Mouse (Mus musculus) bone marrow, adult 2 months (tissue): ENCODE data around the gene Zfp64. TPM values are rescaled to one million over a fixed set of nuclear protein-coding genes. Genes with fewer than 3 reads are reported as not detected.
A peak's percentile ranks its signal among the peaks of the same experiment; 100 is the strongest.

Source experiments
- H3K27ac ChIP-seq: fragments of 200-500 bp; 2 replicates; pipeline ENCODE4 v1.5.1; 2012; ENCODE audit warnings: low read depth, mild to moderate bottlenecking, control low read depth, inconsistent platforms, low read length; ENCODE audit not compliant: control insufficient read depth, poor library complexity, insufficient read depth
- H3K4me1 ChIP-seq: fragments of 200-500 bp; 2 replicates; pipeline ENCODE4 v1.6.1; 2011; ENCODE audit warnings: low read length; ENCODE audit not compliant: control insufficient read depth, insufficient read depth
- H3K4me3 ChIP-seq: fragments of 200-500 bp; replicated peaks from 2 replicates; pipeline ENCODE3; 2011; ENCODE audit warnings: mild to moderate bottlenecking, low read depth, low read length, control low read depth; ENCODE audit not compliant: control insufficient read depth
- CTCF ChIP-seq: fragments of 200-500 bp; IDR thresholded peaks from 2 replicates; pipeline ENCODE4 v1.5.1; 2011; ENCODE audit warnings: low read length, control low read depth; ENCODE audit not compliant: control insufficient read depth, insufficient read depth
- POLR2A ChIP-seq: fragments of 200-500 bp; IDR thresholded peaks from 2 replicates; pipeline ENCODE4 v1.6.1; 2011; ENCODE audit warnings: low read depth, mild to moderate bottlenecking, control low read depth, low read length, borderline replicate concordance; ENCODE audit not compliant: control insufficient read depth
- WGBS: fragments of 180-500 bp; shearing (Covaris S2); methylation state at CpG from one replicate; pipeline ENCODE4 v1.1.7; 2018; 5-methylcytosine and 5-hydroxymethylcytosine counted together
- polyA plus RNA-seq: library from polyadenylated mRNA; stranded (reverse); fragments of >200 nt; gene quantifications from 2 replicates; pipeline ENCODE4 v1.2.4, GENCODE M21; 2011; ENCODE audit warnings: low replicate concordance; ENCODE audit not compliant: missing spikeins, insufficient read depth, insufficient read length

Zfp64 gene
- polyA plus RNA-seq, 1 experiment = 10.7 TPM

DNA sequence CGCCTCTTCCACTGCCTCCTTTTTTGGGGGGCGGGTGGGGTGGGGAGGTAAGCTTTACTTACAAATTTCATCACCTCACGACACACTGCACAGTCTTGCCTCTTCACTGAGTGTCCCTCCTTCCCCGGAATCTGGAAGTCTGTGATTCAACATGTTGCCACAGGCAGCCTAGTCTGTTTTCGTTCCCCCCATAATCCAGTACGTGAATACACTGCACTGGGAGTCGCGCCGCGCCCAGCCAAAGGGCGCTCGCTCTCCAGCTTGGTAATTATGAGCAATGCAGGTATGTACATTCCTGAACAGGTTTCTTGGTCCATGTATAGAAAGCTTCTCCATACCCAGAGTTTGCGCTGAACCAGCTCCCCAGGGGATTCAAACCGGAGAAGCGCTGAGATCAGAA is 35.4 kb downstream of the Zfp64 start:
- H3K27ac ChIP-seq = no peak overlapping the region
- TF ChIP-seq POLR2A = no peak
- no peak for TF ChIP-seq CTCF
- H3K4me3 ChIP-seq = no peak overlapping the region
- WGBS = 83% methylated on average over 15 of the region's 15 CpGs
- H3K4me1 ChIP-seq = no peaks in the 10 kb centered on the region

- whole genome bisulfite sequencing = 2% methylated on average over 31 of the region's 31 CpGs
- H3K27ac ChIP-seq = no peak overlapping the region
- H3K4me1 ChIP-seq = no peaks in the 10 kb centered on the region; the same call in 1 of the 2 replicates
- TF ChIP-seq CTCF = no peak
- no peak for TF ChIP-seq POLR2A
- H3K4me3 ChIP-seq = no peak overlapping the region
Measured at GRCm38 (mm10) chr2:168912901-168913721, 42.3 kb downstream of the Zfp64 start.

DNA sequence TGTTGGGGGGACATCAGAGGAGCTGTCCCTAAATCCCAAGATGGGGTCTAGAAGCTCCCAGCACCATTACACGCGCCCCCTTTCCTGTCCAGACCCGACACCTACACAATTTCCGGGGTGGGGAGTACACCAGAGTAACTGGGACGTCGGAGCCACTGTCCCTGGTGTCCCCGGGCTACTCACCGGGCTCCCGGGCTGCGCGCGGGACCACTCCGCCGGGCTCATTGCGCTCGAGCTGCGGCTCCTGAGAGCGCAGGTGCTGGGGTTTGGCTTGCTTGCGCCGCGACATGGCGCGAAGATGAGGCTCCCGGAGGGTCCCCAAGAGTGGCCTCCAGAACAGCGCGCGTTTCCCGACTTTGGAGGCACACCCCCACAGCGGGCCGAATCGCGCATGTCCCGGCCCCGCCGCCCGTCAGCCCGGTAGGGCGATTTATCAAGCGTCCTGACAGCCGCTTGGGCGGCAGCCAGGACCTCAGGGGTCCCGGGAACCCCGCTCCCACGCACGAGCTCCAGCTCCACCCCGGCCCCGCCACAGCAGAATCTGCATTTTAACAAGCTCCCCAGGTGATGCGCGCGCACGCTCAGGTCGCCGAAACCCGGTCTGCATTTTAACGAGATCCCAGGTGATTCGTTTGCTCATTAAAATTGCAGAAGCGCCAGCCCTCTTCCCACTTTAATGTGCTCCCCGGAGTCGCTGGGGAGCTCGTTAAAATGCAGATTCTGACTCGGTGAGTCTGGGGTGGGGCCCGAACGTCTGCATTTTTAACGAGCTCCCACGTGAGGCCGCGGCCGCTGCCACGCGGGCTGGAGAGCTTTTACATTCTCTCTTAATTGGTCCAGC is 43.1 kb downstream of the Zfp64 start:
- Histone ChIP-seq H3K27ac (no peak overlapping the region), H3K4me1 (no peaks in the 10 kb centered on the region; the same call in 1 of the 2 replicates), H3K4me3 (no peak overlapping the region)
- no peak for TF ChIP-seq CTCF
- no peak for TF ChIP-seq POLR2A
- under 1% methylated on average over 70 of the region's 70 CpGs for WGBS

- Histone ChIP-seq H3K27ac (no peak overlapping the region), H3K4me3 (no peak overlapping the region), H3K4me1 (no peaks in the 10 kb centered on the region; the same call in 1 of the 2 replicates)
- no peak for TF ChIP-seq POLR2A
- no peak for TF ChIP-seq CTCF
- WGBS = 10% methylated on average over 19 of the region's 19 CpGs
Measured at GRCm38 (mm10) chr2:168911527-168911926, 43.9 kb downstream of the Zfp64 start.

DNA sequence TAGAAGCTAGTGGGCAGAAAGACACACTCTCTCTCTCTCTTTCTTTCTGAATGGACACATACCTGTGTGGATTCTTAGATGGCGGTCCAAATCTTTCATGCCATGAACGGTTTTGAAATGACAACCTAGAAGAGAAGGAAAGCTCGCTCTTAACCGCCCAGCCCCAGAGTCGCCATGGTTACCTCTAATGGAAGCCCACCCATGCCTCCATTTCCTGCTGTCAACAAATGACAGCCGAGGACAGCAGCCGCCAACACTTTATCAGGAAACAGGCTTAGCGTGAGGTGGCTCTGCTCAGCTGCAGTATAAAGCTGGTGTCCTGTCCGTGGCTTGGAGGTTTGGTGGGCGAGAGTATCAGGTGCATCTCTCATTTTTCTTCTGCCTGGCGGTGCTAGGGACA is 49.4 kb downstream of the Zfp64 start:
- 43% methylated on average over 11 of the region's 11 CpGs for WGBS
- H3K4me1 ChIP-seq = no peaks in the 10 kb centered on the region; the same call in 1 of the 2 replicates
- H3K27ac ChIP-seq = no peak overlapping the region
- no peak overlapping the region for H3K4me3 ChIP-seq
- no peak for TF ChIP-seq CTCF
- no peak for TF ChIP-seq POLR2A

- no peaks in the 10 kb centered on the region; the same call in 1 of the 2 replicates for H3K4me1 ChIP-seq
- no peak overlapping the region for H3K4me3 ChIP-seq
- no peak overlapping the region for H3K27ac ChIP-seq
- TF ChIP-seq POLR2A = no peak
- no peak for TF ChIP-seq CTCF
- WGBS = 70% methylated on average over 3 of the region's 3 CpGs
Measured at GRCm38 (mm10) chr2:168904846-168905245, 50.5 kb downstream of the Zfp64 start.

- TF ChIP-seq CTCF = peak; percentile 90
- no peak for TF ChIP-seq POLR2A
- 14% methylated on average over 9 of the region's 9 CpGs for WGBS
- no peaks in the 10 kb centered on the region for H3K4me1 ChIP-seq
- H3K27ac ChIP-seq = no peak overlapping the region
- H3K4me3 ChIP-seq = no peak overlapping the region
Measured at GRCm38 (mm10) chr2:168904188-168904587, 51.2 kb downstream of the Zfp64 start.

DNA sequence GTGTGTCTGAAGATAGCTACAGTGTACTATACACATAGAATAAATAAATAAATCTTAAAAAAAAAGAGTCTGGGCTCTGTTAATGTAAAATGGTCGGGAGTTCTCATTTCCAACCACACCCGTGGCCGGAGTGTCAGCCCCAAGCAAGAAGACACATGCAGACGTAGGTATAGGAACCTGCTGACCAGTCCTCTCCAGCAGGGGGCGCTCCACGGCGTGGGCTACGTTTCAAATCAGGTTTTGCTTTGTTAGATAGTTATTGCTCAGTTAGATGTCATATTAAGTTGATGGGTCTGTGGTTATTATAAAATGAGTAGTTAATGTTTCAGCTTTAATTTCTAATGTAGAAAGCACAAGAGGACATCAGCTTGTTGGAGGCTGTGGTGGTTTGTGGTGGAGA is 52.8 kb downstream of the Zfp64 start:
- Histone ChIP-seq H3K4me3 (no peak overlapping the region), H3K4me1 (no peaks in the 10 kb centered on the region), H3K27ac (no peak overlapping the region)
- TF ChIP-seq CTCF (peak; percentile 84), POLR2A (no peak)
- 6% methylated on average over 8 of the region's 8 CpGs for WGBS
